Mouse (Mus musculus) adrenal gland, postnatal 4 days (tissue): ENCODE data around the gene Grasp. TPM values are rescaled to one million over a fixed set of nuclear protein-coding genes. Genes with fewer than 3 reads are reported as not detected.

Source experiments
- DNase-seq, 2 experiments: peaks; one replicate each; pipeline ENCODE4 v3.0.0; 2021 to 2022; ENCODE audit warnings: low spot score in 2 of 2, mixed read lengths in 2 of 2
- total RNA-seq, 2 experiments: library from RNA; stranded (reverse); gene quantifications; 2 replicates each; pipeline ENCODE4 v1.2.3; 2021

Gene Grasp
- total RNA-seq, 2 experiments from 2014 or later: 18.6 to 20.3 TPM

DNA sequence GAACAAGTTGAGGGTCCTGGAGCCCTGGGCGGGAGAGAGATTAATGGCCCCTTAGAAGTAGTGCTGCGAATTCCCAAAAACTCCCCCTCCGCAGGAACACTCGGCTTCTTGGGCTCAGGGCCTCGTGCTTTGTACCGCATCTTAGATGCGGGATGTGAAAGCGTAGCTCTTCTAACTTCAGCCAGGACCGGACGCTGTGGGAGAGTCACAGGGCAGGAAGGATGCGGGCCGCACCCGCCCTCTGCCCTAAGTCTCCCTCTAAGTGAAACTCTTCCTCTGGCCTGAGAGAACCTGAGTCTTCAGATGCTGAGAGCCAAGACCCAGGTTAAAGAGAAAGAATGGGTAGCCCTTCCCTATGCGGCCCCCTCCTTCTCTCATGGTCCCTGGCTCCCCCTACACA is 989 bp downstream of the Grasp start:
- DNase-seq: no peak

GRCm38 (mm10) chr15:101227971-101228370 is 4.0 kb downstream of the Grasp start:
- no peak for DNase-seq

DNA sequence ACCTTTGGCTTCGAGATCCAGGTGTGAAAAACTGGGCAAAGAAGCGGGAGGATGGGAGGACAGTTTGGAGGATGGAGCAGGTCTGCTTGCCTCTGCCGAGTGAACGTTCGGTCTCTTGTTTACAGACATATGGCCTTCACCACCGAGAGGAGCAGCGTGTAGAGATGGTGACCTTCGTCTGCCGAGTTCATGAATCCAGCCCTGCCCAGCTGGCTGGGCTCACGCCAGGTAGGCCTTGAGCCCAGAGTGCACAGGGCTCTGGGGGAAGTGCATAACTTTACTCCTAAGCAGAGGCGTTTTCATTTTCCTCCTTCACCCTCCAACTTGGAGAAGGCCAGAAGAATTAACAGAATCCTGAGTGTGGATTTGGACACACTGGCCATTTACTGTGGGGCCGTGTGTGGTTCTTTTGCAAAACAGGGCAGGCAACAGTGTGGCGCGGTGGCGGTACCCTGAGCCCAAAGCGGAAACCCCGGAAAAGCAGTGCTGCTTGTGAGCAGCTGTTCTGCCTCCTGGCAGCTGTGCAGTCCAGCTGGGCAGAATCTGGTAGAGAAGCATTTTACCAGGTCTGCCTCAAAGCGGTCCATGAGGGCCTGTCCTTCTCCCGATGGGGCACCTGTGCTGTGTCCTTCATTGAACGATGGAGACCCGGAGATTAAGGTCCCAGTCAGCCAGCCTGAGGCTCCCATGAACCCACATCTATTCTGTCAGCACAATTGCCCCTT is 5.0 kb downstream of the Grasp start:
- DNase-seq: no peak

DNA sequence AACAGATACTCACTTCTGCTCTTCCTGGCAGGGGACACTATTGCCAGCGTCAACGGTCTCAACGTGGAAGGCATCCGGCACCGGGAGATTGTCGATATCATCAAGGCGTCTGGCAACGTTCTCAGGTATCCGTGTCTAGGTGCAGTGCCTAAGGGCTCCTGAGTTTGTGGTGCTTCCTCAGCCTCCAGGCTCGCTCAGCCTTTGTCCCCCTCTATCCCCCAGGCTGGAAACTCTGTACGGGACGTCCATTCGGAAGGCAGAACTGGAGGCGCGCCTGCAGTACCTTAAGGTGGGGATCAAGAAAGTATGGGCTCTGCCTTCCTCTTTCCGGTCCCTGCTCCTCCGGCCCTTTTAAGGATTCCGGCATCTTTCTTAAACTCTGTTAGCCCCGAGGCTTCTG is 6.5 kb downstream of the Grasp start:
- DNase-seq: no peak

- no peak for DNase-seq
Observed at GRCm38 (mm10) chr15:101230995-101231647, 7.1 kb downstream of the Grasp start.

GRCm38 (mm10) chr15:101231648-101232180 is 7.7 kb downstream of the Grasp start:
- no peak for DNase-seq

DNA sequence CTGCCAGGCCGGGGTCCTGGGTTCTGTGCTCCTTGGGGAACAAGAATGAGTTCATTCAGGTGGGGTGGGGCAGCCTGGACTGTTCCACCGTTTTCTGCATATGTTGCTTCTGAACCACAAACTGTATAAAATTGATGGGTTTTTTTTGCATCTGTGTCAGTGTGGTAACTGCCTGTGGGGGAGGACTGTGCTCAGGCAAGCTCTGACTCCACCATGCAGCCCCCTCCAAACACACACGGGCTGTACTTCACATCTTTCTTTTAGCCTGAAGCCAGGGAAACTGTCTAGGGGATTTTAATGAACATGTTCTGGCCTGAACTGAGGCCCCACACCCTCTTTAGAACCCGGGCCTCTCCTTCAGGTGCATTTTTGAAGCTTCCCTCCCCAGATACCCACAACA is 8.6 kb downstream of the Grasp start:
- no peak for DNase-seq

DNA sequence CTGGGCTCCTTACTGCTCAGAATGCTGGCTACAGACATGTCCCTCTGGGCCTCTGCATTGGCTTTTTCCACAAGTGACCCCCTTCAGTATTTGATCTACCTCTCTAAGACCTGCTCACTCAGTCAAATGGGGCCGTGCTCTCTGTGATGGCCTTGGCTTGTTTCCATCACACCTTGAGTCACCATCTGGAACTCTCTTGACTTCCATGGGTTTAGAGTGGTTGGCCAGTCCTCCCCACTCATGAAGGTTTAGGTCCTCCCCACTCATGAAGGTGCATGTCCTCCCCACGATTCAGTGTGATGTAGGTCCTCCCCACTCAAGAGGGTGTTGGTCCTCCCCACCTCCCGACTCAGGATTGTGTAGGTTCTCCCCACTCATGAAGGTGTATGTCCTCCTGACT is 9.2 kb downstream of the Grasp start:
- DNase-seq: no peak

DNA sequence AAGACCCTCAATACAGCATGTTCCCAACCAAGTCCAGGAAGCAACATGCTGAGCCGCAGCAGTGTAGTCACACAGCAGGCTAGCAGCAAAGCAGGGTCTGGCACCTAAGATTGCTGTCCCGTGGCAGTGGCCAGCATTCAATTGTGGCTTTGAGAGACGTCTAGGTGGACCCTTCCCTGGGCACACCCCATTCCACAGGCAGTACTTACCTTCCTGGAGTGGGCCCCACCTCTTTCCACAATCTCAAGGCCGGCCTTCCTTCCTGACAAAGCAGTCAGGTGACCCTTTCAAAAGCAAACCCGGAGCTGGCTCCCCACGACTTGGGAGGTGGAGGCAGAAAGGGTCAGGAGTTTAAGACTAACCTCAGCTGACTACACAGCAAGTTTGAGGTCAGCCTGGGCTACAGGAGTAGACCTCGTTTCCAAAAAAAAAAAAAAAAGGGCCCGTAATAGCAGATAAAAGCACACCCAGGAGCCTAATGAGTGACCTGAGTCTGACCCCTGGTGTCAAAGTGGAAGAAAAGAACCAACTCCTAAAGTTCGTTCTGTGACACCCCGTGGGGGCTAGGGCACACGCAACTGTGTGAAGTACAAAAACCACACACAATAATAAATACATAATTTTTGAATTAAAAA is 9.8 kb downstream of the Grasp start:
- no peak for DNase-seq

GRCm38 (mm10) chr15:101234611-101235341 is 10.8 kb downstream of the Grasp start:
- no peak for DNase-seq

DNA sequence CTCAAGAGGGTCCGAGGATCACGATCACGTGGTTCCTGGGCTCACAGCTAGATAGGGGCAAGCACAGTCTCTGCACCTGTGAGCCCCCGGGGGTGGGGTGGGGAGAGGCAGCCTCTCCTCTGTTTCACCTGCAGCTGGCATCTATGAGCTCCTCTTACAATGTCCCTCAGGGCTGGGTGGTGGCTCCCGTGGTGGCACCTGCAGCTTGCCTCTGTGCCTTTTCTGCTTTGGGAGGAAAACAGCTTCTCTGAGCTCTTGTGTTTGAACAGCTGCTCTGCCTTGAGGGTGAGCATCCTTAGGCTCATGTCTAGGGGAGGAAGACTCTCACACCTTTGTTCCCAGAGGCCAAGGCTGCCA is 11.3 kb downstream of the Grasp start:
- no peak for DNase-seq

DNA sequence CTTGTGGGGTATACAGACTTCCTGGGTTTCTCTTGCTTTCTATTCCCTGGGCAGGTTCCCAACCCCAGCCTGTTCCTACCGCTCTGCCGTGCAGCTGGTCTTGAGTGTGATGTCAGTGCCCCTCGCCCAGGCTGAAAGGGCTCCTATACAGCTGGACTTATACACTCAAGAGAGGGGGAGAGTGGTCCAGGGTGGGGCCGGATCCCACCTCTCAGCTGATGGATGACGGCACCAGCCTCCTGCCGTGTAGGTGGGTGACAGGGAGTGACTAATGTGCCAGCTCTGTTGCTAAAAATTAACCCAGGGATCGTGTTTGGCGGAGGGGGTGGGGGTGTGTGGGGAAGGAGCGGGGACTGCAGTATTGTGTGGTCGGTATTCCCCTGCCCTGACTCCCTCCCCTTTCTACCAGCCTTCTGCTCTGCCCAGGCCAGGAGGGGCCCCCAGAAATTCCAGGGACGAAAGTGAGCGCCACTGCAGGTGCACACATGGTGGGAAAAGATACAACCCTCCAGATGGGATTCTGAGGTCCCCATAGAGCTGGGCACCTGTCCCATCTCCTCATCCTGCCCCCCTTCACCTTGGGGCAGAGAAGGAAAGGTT is 11.8 kb downstream of the Grasp start:
- no peak for DNase-seq

DNA sequence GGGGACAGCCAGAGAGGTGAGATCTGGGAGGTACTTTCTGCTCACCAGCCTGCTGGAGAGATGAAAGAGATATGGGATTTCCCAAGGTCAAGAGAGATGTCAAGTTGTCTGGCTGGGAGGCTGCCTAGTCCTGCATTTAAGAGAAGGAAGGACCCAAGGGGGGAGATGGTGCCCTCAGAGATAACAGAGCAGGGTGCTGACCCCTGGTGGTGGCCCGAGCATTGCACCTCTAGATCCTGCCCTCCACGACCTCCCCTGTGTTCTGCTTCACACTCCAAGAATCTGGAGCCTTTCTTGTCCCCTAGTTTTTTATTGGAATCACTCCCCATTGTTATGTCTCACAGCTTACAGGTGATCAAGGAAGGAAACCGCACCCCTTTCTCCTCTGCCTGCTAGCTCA is 12.9 kb downstream of the Grasp start:
- DNase-seq: no peak

DNA sequence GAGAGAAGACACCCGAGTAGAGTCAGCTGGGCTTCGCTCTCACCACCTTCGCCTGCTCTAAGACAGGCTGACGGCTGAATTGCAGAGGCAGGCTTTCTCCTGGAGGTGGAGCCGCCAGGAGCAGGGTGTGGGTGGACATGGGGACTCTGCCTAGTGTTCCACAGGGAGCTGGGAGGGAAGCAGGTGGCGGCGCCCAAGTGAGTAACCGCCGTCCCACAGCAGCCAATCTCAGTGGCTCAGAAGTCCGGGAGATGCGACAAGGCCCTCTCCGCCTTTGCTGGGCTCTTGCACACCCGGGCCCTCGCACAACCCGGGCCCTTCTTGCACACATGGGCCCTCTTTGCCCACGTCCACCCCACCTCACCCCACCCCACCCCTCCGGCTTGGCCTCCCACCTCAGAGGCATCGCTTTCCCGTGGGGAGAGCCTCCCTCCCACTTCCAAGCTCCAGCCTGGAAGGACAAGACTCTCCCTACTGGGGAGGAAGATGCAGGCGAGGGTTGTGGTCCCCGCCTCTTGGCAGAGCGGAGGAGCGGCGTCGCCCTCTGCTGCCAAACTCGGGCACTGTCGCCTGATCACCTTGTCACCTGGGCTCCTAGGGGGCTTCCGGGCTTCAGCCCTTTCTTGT is 15.0 kb downstream of the Grasp start:
- DNase-seq: no peak

DNA sequence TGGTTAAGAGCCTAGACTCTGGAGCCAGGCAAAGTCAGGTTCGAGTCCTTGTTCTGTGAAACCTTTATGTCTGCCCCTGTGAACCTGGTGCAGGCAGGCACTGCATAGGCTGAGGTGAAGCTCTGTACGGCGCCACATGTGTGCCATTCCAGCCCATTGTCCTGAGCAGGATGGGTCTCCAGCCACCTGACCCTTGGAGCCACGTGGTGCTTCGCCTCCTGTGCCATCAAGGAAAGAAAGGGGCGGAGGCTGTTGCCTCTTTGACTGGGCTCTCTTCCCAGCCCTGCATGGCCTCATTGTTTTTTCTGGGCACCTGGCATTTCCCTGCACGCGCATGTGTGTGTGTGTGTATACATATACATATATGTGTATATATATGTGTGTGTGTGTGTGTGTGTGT is 15.8 kb downstream of the Grasp start:
- DNase-seq: no peak

- DNase-seq: peak in 1 of 2 experiments; percentile 77
Observed at GRCm38 (mm10) chr15:101240799-101241204, 16.8 kb downstream of the Grasp start.

DNA sequence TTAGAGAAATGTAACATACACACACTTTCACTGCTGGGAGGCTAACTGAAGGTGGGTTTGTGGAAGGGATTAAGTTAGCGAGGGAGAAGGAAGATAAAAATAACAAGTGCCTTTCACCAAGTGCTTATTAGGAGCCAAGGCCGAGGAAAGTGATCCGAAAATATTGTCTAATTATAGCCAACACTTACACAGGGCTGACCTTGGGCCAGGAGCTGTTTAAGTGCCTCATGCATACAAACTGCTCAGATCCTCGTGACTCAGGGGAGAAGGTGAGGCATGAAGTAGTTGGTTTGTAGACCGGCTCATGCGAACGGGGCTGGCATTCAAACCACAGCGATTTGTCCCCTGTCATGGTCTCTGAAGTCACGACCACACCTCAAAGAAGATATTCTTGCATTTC is 17.2 kb downstream of the Grasp start:
- DNase-seq: no peak

DNA sequence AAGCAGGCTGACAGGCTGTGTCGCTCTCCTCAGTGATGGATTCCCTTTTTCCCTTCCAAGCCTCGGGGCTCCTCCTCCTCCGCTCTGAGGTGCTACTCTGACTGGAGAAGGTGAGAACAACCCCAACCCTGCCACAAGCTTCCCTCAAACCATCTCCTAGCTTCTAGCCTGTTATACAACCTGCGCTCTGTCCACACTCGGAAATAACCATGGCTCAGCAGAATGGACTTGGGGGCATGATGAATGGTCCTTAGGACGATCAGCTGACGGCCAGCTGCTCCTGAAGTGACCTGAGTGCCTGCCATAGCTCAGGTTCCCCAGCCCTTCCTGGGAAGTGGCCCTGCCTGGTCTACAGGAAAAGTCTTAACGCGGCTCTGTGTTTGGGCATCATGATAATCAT is 17.9 kb downstream of the Grasp start:
- no peak for DNase-seq

GRCm38 (mm10) chr15:101242645-101243044 is 18.7 kb downstream of the Grasp start:
- DNase-seq: no peak

DNA sequence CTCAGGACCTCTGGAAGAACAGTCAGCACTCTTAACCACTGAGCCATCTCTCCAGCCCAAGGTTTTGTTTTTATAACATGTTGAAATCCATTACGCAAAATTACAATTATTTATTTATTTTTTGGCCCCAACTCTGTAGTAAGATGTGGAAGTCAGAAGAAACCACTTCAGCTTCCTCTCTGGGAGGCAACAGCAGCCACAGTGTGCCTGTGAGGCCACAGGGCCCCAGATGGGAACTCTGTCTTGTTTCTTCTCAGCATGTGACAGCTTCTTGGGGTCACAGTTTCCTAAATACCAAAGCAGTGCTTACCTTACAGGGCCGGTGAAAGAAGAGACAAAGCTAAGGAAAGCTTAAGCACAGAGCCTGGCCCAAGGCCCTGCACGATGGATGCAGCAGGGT is 20.0 kb downstream of the Grasp start:
- no peak for DNase-seq
